Mouse (Mus musculus): ENCODE measurements at regions not wholly inside any gene's neighbourhood (a gene's known extent, or its start where the extent isn't known, plus 50 kb on each side); places are given as distances from the start of the nearest gene placed in this dataset.

DNA sequence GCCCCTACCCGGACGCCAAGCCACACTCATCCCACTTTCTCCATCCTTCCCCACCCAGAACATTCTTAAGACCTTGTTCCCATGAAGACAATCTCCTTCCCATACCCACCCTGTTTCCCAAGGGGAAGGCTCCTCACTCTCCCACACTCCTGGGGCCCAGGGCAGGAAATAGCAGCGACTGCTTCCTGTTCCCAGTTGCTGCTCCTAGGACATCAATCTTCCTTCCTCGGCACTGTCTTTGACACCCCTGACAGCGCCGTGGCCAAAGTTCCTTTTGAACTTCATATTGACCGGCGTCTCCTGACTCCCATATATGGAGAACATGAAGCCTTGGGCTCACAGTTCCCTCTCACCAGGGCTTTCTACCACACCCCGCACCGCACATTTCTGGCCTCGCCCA, 96.2 kb upstream of the Spred2 start:
- DNase-seq (ENCODE audit: low spot score) = no peak

DNA sequence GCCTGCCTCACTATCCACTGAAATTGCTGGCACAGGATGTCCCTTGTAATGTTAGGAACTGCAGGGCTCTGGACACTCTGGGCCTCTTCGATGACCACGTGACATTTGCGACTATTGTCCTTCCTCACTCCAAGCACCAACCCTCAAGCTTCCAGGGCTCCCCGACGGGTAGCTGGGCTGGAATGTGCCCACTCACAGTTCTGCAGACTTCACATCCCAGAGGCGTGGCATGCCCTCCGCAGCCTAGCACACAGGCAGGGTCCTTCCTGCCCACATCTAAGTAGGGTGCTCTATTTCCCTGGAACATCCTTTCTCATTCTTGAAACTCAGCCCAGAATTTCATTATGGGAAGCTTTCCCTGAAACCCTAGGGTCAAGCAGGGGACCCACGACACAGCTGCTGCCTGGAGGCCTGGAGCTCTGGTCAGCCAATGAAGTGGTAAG, 95.2 kb upstream of the Spred2 start:
- no peak for DNase-seq (ENCODE audit: low spot score)

DNA sequence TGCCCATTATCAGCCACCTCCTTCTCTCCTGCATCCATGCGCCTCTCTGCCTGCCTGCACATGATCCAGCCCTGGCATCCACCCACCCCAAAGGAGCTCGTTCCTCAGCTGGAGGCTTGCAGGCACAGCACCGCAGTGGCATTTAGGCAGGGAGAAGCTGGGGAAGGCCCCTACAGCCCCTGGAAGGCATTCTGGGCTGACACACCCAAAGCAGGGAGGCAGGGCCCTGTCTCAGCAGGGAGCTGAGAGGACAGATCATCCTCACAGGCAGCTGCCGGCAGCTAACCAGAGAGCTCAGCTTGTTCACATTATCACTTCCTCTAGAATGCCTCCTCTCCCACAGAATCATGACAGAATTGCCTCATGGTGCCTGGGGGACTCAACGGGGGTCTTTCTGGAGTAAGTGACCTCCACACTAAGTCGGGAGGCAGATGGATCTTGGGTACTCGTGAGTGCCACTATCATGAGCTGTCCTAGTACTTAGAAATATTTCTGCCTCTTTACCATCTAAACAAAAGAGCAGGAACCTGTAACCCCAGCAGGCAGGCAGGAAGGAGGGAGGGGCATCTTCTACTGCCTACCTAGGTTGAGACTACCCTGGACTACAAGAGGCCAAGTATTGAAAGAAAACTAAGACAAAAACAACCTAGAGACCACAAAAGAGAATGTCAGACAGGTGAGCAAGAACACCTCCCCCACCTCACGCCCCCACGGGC, 94.5 kb upstream of the Spred2 start:
- no peak for DNase-seq (ENCODE audit: low spot score)

DNA sequence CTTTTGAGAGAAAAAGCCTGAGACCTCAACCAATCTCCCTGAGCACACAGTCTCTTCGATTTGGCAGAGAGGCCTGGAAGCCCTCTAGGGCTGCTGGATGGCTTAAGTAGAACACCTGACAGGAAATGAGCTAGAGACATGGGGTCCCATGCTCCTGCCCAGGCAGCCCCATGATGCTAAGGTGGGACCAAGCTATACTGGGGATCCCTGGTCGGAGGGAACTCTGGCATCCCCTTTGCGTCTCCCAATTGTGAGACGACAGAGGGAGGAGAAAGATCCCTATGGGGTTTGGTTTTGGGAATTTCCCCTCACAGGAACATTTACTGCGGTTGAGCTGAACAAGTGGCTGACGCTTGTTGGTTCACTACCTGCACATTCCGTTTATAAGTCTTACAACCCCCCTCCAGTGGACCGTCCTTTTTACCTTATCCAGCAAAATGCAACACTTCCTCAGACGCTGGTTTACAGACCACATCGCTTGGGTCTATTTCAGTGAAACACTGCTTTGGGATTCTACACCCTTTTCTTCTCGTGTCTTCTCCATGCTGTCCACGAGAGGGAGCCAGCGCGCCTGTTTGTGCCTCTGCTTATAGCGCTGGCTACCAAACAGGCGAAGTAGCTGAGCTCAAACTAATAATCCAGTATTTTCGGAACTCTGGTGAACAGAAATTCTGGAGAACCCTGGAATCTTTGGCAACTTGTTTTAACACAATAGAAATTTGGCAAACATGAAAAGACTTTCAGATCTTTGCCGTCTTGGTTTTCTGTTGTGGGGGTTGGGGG, 93.7 kb upstream of the Spred2 start:
- peak; percentile 89 for DNase-seq (ENCODE audit: low spot score)

DNA sequence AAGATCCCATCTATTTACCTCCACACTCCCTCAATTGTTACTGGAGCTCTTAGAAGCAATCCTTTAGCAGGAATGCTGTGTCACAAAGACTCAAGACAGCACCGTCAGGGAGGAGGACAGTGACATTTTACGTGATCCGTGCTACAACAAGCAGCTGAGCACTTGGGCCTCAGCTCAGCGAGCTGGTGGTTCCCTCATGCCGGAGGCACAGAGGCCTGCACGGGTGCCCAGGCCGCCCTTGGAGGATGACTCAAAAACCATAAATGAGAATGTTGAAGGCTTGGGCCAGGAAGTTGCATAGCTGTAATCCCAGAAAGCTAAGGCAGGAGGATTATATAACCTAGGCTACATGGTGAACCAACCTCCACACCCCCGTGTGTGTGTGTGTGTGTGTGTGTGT, 89.6 kb upstream of the Spred2 start:
- DNase-seq (ENCODE audit: low spot score) = no peak

DNA sequence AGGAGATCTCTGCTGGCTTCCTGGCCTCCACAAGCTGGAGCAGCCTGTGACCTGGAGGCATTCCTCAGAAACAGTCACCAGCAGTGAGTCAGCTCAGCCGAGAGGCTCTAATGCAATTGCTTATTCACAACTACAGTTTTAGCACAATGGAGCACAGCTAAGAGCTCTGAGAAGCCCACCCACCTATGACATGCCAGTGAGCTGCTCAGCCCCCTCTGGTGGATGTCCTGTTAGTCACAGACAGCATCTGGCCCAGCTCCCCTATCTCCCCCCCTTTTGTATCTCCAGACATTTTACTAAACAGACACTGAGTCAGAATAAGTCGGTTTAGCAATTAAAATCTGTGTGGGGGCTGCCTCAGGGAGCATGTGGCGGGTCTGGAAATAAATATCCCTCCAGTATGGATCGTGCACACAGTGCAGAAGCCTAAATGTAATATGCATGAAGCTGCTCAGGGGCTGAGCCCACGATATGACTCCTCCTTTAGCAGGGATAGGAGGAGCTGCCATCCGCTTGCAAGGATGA, 88.9 kb upstream of the Spred2 start:
- peak; percentile 60 for DNase-seq (ENCODE audit: low spot score)

DNA sequence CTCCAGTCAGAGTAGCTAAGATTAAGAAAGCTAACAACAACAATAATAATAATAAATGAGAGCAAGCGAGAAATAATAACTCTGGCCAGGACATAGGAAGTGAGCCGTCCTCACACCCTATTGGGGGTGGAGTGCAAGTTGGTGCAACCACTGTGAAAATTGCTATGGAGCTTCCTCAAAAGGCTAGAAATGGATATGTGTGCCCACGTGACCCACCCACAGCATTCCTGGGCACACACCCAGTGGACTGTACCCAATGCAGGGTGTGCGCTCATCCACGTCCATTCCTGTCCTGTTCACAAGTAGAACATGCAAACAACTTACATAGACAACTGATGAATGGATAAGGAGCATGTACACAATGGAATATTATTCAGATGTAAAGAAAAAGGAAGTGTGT, 85.2 kb upstream of the Spred2 start:
- DNase-seq (ENCODE audit: low spot score) = no peak

DNA sequence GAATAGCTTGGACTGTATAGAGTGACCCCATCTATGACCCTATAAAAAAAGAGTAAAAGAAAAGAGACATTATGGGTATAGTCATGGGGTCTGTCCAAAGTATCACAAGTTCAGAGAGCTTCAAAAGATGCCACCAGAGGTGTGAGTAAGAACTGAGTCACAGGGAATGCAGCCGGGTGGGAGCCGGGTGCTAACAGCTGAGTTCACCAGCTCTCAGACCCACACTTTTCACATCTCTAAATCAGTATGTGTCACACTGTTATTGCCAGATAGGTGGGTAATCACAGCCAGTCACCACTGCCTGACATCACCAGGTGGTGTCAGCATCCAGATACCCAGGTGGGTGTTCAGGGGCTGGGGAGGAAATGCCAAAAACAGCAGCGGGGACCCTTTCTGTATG, 81.1 kb upstream of the Spred2 start:
- no peak for DNase-seq (ENCODE audit: low spot score)

DNA sequence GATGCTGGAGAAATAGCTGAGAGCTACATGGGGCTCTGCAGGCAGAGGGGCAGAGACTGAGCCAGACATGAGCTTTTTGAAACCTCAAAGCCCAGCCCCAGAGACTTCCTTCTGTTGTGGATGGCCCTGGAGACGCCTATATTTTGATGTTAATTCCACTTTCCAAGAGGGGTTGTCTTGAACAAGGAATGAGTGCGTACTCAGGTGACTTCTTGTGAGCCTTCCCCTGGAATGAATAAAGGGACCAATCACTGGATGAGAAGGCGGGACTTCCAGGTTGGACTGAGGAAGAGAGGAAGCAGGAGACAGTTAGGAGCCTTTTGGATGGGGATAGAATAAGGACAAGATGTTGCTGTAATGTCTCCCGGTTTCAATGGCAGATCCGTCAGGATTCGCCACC, 76.3 kb upstream of the Spred2 start:
- DNase-seq (ENCODE audit: low spot score) = no peak

DNA sequence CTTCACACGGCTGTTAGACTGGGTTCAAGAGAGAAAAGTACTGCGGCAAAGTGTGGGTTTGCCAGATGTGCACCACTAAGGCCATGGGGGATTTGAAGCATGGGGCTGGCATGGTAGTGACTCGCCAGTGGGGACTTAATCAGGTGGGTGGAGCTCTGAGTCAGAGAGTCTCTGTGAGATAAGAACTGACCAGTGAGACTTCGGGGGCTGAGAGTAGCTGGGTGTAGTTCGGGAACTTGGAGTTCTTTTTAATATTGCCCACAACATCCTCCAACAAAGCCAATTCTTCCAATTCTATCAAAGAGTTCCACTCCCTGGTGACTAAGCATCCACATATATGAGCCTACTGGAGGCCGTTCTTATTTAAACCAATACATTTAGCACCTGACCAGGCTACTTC, 75.8 kb upstream of the Spred2 start:
- DNase-seq (ENCODE audit: low spot score) = no peak

DNA sequence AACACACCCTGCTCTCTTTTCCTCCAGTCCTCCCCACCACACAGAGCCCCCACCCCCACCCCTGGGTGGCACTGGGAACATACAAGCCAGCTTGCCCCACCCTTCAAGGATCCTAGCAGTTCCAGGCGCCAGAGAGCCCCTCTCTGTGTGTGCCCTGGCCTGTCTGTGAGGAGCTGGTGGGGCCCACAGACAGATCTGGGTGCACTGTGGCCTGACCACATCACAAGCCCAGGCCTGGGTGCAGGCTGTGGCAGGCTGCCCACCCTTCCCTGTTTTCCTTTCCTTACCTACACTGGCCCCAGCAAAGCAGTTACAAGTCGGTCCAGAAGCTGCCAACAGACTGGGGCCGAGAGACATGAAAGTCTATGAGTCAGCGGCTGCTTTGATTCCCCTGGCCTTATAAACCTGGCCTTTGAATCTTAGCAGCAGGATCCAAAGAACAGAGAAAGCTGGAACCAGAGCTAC, 74.8 kb upstream of the Spred2 start:
- no peak for DNase-seq (ENCODE audit: low spot score)

DNA sequence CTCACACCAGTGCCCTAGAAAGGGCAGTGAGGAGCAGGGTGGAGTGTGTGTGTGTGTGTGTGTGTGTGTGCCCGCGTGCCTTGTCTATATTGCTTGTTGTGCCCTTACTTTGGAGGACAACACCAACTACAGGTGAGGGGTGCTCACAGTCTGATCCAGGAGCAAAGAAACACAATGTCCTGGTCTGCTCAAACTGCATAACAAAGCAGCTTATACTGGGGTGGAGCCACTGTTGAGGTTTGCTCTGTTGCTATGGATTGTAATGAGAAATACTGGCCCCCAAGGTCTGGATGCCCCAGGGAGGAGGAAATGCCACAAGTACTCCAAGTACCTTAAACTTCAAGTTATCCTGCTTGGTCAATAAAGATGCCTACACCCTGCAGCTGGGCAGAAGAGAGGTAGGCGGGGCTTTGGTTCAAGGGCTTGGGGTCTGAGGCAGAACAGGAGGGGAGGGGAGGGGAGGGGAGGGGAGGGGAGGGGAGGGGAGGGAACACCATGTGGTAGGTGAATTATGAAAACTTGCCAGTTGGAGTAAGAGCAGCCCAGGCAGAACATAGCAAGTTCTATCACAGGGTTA, 74.2 kb upstream of the Spred2 start:
- DNase-seq (ENCODE audit: low spot score) = no peak

DNA sequence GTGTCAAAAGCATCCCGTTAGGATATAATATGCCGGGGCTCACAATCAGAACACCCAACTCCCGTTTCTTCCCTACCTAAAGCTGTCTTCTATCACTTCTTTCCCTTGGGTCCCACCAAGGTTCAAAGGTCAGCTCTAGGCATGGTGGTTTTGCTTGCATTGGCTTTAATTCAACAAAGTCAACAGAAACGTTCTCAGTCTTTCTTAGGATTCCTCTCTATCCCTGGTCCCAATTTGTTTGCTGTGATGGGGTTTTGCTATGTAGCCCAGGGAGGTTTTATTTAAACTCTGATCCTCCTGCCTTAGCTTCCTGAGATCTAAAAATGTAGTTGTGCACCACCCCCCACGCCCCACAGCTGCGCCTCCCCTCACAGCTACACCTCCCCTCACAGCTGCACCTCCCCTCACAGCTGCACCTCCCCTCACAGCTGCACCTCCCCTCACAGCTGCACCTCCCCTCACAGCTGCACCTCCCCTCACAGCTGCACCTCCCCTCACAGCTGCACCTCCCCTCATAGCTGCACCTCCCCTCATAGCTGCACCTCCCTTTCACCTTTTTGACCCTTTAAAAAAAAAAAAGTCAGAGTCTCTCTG, 73.1 kb upstream of the Spred2 start:
- no peak for DNase-seq (ENCODE audit: low spot score)

DNA sequence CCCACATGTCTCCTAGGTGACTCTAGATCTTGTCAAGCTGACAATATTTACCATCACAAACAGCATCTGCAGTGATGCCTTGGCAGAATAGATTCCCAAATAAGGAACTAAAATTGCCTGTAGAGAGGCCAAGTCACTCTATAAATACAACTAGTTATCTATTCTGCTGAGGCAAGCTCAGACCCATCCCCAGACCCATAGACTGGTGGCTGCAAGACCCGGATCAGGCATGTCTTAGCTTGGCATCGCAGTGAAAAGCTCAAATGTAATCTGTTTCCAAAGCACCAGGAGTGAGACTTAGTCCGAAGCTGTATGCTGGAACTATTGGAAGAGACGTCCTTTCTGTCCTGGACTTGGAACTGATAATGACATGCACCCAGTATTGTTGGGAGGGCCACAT, 62.6 kb upstream of the Spred2 start:
- DNase-seq (ENCODE audit: low spot score) = no peak

DNA sequence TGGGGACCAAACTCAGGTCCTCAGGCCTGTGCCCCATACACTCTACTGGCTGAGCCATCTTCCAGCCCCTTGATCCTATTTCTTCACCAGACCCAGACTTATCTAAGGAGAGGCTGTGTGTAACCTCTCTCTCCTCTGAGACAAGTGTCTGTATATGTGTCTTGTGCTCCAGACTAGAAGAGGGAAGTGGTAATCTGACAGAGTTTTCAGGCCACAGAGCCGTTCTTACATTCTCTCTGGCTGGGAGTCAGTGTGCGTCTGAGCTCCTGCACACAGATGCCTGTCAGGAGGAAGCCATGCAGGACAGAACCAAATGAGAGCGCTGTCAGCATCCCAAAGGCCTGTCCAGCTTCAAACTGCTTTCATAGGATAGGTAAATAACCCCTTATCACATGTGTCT, 60.8 kb upstream of the Spred2 start:
- no peak for DNase-seq (ENCODE audit: low spot score)

DNA sequence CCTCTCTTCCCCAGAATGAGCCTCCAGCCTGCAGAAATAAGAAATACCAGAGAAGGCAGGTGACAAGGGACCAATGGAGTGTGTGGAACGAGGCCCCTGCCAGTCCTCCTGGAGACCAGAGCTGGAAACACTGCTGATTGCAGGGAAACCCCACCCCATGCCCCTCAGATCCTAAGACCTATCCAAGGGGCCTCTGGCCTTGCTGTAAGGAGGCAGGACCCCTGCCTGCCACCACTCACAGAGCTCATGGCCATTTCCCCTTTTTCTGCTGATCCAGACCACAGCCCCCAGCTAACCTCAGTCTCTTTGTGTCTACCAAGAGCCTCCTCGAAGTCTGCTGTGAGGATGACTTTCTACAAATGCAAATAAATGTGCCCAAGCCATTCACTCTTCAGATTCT, 57.9 kb upstream of the Spred2 start:
- no peak for DNase-seq (ENCODE audit: low spot score)

DNA sequence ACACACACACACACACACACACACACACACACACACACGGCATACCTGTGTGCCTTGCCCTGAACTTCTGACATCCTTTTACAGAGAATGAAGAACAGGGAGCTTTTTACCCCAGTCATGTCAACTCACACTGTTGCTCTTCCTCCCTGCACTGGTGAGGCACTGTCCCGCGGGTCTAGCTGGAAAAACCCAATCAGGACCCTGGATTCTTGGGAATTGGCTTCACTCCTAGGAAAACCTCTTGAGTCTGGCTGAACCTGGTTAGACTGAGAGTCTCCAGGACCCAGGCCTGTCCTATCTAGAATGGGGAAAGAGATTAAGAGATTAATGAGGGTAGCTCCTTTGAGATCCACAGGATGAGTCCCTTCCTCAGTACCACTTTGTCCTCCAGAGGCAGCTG, 54.5 kb upstream of the Spred2 start:
- no peak for DNase-seq (ENCODE audit: low spot score)

DNA sequence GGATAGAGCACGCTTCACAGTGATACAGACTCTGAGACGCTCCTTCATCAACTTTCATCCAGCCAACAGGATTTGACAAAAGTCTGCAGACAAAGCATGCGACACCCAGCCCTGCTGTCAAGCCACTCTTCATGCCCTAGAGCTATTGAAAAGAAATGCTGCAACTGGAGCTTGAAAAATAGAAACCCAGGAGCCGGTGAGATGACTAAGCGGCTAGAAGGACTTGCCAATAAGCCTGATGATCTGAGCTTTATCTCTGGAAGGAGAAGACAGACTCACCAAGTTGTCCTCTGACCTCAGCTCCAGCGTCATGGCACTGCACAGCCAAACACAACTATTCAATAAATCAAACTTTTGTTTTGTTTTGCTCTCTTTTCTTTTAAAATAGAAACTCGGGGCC, 54.0 kb upstream of the Spred2 start:
- no peak for DNase-seq (ENCODE audit: low spot score)

DNA sequence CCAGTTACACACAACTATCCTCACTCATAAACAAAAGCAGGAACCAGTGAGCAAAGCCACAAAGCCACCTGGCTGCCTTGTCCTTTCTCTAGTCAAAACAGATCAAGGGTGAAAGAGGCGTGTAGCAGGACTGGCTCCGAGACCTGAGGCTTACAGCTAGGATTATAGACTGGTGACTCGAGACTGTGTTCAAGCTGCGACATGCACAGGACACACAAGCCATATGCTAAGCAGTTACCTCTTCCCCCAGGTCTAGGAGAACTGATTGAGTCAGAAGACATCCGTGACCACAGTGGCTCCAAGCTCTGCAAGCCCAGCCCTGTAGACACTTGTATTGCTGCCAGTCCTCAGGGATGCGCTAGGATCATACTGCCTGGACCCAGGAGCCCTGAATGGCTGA, 50.4 kb upstream of the Spred2 start:
- no peak for DNase-seq (ENCODE audit: low spot score)

All from embryo, embryonic 10.5 days (tissue).